Mouse (Mus musculus) liver, embryonic 12.5 days (tissue): ENCODE data around the gene Acad11. TPM values are rescaled to one million over a fixed set of nuclear protein-coding genes. Genes with fewer than 3 reads are reported as not detected.

Experiments used
- ATAC-seq: fragments of 200-750 bp; cut with Nextera tagmentation; 2 replicates; pipeline ENCODE4 v1.8.0; 2017; ENCODE audit warnings: moderate number of reproducible peaks, mild to moderate bottlenecking, moderate library complexity
- H3K27ac ChIP-seq: fragments of 300-500 bp; sonication (generic); 2 replicates; pipeline ENCODE4 v1.5.1; 2016; ENCODE audit warnings: mild to moderate bottlenecking
- H3K27me3 ChIP-seq: fragments of 300-500 bp; sonication (generic); replicated peaks from 2 replicates; pipeline ENCODE4 v1.6.1; 2016; ENCODE audit warnings: mild to moderate bottlenecking, moderate library complexity
- H3K36me3 ChIP-seq: fragments of 300-500 bp; sonication (generic); 2 replicates; pipeline ENCODE4 v1.6.1; 2016; ENCODE audit warnings: mild to moderate bottlenecking, moderate library complexity
- H3K4me1 ChIP-seq: fragments of 300-500 bp; sonication (generic); 2 replicates; pipeline ENCODE4 v1.6.1; 2016
- H3K4me2 ChIP-seq: fragments of 300-500 bp; sonication (generic); 2 replicates; pipeline ENCODE4 v1.6.1; 2016; ENCODE audit warnings: mild to moderate bottlenecking, moderate library complexity
- H3K4me3 ChIP-seq: fragments of 300-500 bp; sonication (generic); 2 replicates; pipeline ENCODE4 v1.5.1; 2016; ENCODE audit warnings: mild to moderate bottlenecking, moderate library complexity
- H3K9ac ChIP-seq: fragments of 300-500 bp; sonication (generic); 2 replicates; pipeline ENCODE4 v1.6.1; 2016; ENCODE audit warnings: mild to moderate bottlenecking, moderate library complexity
- H3K9me3 ChIP-seq: fragments of 300-500 bp; sonication (generic); replicated peaks from 2 replicates; pipeline ENCODE4 v1.6.1; 2016; ENCODE audit warnings: mild to moderate bottlenecking, moderate library complexity
- WGBS: fragments of 180-500 bp; shearing (Covaris S2); methylation state at CpG from one replicate; pipeline ENCODE4 v1.1.7; 2016; ENCODE audit not compliant: insufficient replicate concordance; 5-methylcytosine and 5-hydroxymethylcytosine counted together
- polyA plus RNA-seq: library from polyadenylated mRNA; unstranded; fragments of >200 nt; fragmentation: Nextera tagmentation; extraction: Ambion mirVana; gene quantifications from 2 replicates; pipeline ENCODE4 v1.2.1, GENCODE M21; 2016

Gene Acad11
- polyA plus RNA-seq, 1 experiment from 2014 or later = 10.5 TPM

DNA sequence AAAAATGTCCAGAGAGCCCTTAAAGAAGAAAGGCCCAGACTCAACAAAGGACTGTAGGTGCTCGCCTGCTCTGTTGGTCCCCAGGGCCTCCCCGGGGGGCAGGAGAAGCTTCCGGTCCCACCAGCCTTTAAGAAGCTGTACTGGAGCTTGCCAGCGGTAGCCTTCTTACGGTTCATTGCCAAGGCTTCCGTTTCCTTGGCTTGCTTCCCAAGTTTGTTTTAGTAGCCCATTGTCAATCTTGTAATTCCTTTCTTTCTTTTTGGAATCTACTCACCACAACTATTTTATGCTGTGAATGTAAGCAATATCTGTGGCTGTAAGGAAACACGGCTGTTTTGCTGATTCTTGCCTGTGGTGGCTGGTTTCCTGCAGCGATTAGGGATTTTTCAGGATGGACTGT, 25.4 kb downstream of the Acad11 start:
- Histone ChIP-seq H3K4me2 (no peak overlapping the region), H3K9ac (no peak overlapping the region), H3K27me3 (no peaks in the 10 kb centered on the region), H3K4me3 (no peak overlapping the region), H3K4me1 (no peaks in the 10 kb centered on the region), H3K27ac (no peak overlapping the region), H3K9me3 (no peaks in the 10 kb centered on the region), H3K36me3 (peaks cover 6% of the 10 kb centered on the region; the same call in 1 of the 2 replicates)
- no peak for ATAC-seq
- 78% methylated on average over 8 of the region's 8 CpGs for WGBS

DNA sequence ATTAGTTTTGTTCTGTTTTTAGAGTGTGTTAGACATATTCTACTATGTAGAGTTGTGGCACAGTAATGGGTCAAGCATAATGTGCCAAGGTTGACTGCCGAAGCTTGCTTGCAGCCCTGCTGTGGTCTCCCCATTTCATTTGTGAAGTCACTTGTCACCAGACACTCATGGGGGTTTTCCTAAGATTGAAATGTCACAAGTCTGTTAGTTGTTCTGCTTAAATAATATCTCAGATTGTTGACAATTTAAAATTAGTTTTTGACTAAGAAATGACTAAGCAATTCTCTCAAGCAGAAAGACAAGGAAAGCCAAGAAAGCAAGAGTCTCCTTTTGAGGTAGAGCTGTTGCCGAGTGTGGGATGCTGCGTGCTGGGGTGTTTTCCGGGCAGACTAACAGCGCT, 29.8 kb downstream of the Acad11 start:
- Histone ChIP-seq H3K27ac (no peak overlapping the region), H3K9me3 (no peaks in the 10 kb centered on the region), H3K27me3 (no peaks in the 10 kb centered on the region), H3K4me1 (no peaks in the 10 kb centered on the region), H3K9ac (no peak overlapping the region), H3K4me2 (no peak overlapping the region), H3K36me3 (peaks cover 5% of the 10 kb centered on the region; the same call in 1 of the 2 replicates), H3K4me3 (no peak overlapping the region)
- ATAC-seq = no peak
- WGBS = 86% methylated on average over 5 of the region's 5 CpGs

DNA sequence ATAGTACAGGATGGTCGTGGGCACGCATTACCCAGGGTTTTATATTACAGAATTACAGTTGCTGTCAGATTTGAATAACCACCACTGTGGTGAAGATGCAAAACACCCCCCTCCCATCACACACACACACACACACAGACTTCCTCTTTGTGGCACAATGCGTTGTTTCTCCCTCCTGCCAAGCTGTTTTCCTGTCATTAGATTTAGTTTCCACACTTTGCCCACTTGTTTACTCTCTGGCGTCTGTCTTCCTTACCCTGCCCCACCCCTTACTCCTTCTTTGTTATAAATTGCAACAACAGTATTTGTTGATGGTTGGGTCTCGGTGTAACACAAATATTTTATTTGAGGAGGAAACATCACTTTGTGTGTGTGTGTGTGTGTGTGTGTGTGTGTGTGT, 35.1 kb downstream of the Acad11 start:
- 0 out of 2 replicates have a peak, but pooled peaks cover 6% of the 10 kb centered on the region for H3K36me3 ChIP-seq
- no peaks in the 10 kb centered on the region for H3K27me3 ChIP-seq
- H3K9ac ChIP-seq = no peak overlapping the region
- no peak overlapping the region for H3K4me2 ChIP-seq
- H3K4me1 ChIP-seq = no peaks in the 10 kb centered on the region
- H3K4me3 ChIP-seq = no peak overlapping the region
- H3K9me3 ChIP-seq = no peaks in the 10 kb centered on the region
- WGBS = 38% methylated on average over 5 of the region's 5 CpGs
- ATAC-seq = no peak
- H3K27ac ChIP-seq = no peak overlapping the region

GRCm38 (mm10) chr9:104099060-104099459, 35.9 kb downstream of the Acad11 start:
- H3K27ac ChIP-seq = no peak overlapping the region
- H3K4me1 ChIP-seq = no peaks in the 10 kb centered on the region
- H3K4me3 ChIP-seq = no peak overlapping the region
- H3K9me3 ChIP-seq = no peaks in the 10 kb centered on the region
- H3K9ac ChIP-seq = no peak overlapping the region
- H3K36me3 ChIP-seq = 0 out of 2 replicates have a peak, but pooled peaks cover 6% of the 10 kb centered on the region
- no peaks in the 10 kb centered on the region for H3K27me3 ChIP-seq
- WGBS = 81% methylated on average over 11 of the region's 11 CpGs
- no peak overlapping the region for H3K4me2 ChIP-seq
- ATAC-seq = no peak

DNA sequence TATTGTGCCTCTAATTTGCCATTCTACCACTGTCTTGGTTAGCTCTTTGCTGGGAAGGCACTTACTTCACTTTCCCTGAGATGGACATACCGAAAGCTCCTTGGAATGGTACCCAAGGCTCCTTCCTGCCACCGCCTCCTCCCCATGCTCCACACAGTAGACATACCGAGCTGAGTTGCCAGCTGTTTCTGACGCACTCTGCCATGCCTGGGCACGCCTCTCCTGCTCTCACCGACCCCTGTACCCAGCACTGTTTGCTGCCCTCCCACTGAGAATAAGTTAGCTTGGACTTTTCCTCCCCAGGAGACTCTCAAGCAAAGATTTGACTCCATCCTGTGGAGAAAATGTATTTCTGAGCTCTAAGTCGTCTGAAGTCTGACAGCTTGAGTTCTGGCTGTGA, 37.6 kb downstream of the Acad11 start:
- H3K36me3 ChIP-seq = 0 out of 2 replicates have a peak, but pooled peaks cover 3% of the 10 kb centered on the region
- H3K27me3 ChIP-seq = no peaks in the 10 kb centered on the region
- H3K9ac ChIP-seq = no peak overlapping the region
- no peaks in the 10 kb centered on the region for H3K9me3 ChIP-seq
- H3K4me2 ChIP-seq = no peak overlapping the region
- no peak for ATAC-seq
- H3K27ac ChIP-seq = no peak overlapping the region
- 63% methylated on average over 7 of the region's 7 CpGs for WGBS
- no peak overlapping the region for H3K4me3 ChIP-seq
- H3K4me1 ChIP-seq = no peaks in the 10 kb centered on the region

- no peak for ATAC-seq
- Histone ChIP-seq H3K36me3 (0 out of 2 replicates have a peak, but pooled peaks cover 3% of the 10 kb centered on the region), H3K4me1 (no peaks in the 10 kb centered on the region), H3K27ac (no peak overlapping the region), H3K4me3 (no peak overlapping the region), H3K27me3 (no peaks in the 10 kb centered on the region), H3K4me2 (no peak overlapping the region), H3K9me3 (no peaks in the 10 kb centered on the region), H3K9ac (no peak overlapping the region)
- WGBS = 48% methylated on average over 3 of the region's 3 CpGs
Observed at GRCm38 (mm10) chr9:104101458-104101857, 38.3 kb downstream of the Acad11 start.

DNA sequence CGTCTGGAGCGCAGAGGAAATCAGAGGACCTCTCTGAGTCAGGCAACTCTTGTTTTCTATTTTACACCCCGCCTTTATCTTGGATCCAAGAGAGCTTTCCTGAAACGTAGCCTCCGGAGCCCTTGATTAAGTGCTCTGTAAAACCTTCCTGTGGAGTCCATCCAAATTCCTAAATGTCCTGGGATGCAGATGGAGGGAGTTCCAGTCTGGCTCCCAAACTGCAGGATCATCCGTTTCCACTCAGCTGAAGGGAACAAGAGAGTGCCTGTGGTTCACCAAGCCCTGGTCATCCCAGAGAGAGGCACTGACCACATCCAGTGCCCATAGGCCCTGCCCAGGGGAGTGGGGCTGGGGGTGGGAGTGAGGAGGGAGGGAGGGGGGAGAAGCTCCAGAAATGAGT, 39.1 kb downstream of the Acad11 start:
- Histone ChIP-seq H3K27me3 (no peaks in the 10 kb centered on the region), H3K27ac (no peak overlapping the region), H3K9me3 (no peaks in the 10 kb centered on the region), H3K36me3 (0 out of 2 replicates have a peak, but pooled peaks cover 3% of the 10 kb centered on the region), H3K4me3 (no peak overlapping the region), H3K9ac (no peak overlapping the region), H3K4me1 (no peaks in the 10 kb centered on the region), H3K4me2 (no peak overlapping the region)
- 50% methylated on average over 6 of the region's 6 CpGs for WGBS
- no peak for ATAC-seq

DNA sequence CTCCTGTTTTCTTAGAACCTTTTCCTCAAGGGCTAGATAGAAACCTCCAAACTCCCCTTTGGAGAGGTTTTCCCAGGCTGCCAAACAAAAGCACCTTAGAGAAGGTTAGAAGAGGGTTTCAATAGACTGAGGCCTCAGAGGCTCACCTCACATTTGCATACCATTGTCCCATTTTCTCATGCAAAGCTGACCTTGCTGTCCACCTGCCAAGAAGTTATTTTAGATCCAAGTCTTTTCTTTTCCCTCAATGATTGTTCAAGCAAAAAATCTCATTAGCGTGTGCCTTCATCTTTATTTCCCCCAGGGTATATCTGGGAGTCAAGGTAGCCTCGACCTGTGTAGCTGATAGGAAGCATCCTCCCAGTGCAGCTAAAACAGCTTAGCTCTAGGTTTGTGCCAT, 39.7 kb downstream of the Acad11 start:
- Histone ChIP-seq H3K4me3 (no peak overlapping the region), H3K4me1 (no peaks in the 10 kb centered on the region), H3K9ac (no peak overlapping the region), H3K27ac (no peak overlapping the region), H3K27me3 (no peaks in the 10 kb centered on the region), H3K4me2 (no peak overlapping the region), H3K36me3 (0 out of 2 replicates have a peak, but pooled peaks cover 3% of the 10 kb centered on the region), H3K9me3 (no peaks in the 10 kb centered on the region)
- no peak for ATAC-seq
- WGBS = 57% methylated on average over 2 of the region's 2 CpGs

GRCm38 (mm10) chr9:104104986-104105385, 41.8 kb downstream of the Acad11 start:
- H3K4me2 ChIP-seq = no peak overlapping the region
- H3K4me3 ChIP-seq = no peak overlapping the region
- 58% methylated on average over 2 of the region's 2 CpGs for WGBS

GRCm38 (mm10) chr9:104106930-104107329, 43.8 kb downstream of the Acad11 start:
- no peaks in the 10 kb centered on the region for H3K4me1 ChIP-seq
- H3K4me3 ChIP-seq = no peak overlapping the region
- peaks cover 3% of the 10 kb centered on the region; the same call in 1 of the 2 replicates for H3K36me3 ChIP-seq
- no peak overlapping the region for H3K9ac ChIP-seq
- H3K27ac ChIP-seq = no peak overlapping the region
- H3K4me2 ChIP-seq = no peak overlapping the region
- H3K27me3 ChIP-seq = no peaks in the 10 kb centered on the region
- 67% methylated on average over 9 of the region's 9 CpGs for WGBS
- no peaks in the 10 kb centered on the region for H3K9me3 ChIP-seq
- ATAC-seq = no peak

More at GRCm38 (mm10) chr9:104104986-104105385, 41.8 kb downstream of the Acad11 start:
- Histone ChIP-seq H3K9ac (no peak overlapping the region), H3K9me3 (no peaks in the 10 kb centered on the region), H3K27me3 (no peaks in the 10 kb centered on the region), H3K4me1 (no peaks in the 10 kb centered on the region), H3K27ac (no peak overlapping the region), H3K36me3 (no peaks in the 10 kb centered on the region)
- no peak for ATAC-seq

DNA sequence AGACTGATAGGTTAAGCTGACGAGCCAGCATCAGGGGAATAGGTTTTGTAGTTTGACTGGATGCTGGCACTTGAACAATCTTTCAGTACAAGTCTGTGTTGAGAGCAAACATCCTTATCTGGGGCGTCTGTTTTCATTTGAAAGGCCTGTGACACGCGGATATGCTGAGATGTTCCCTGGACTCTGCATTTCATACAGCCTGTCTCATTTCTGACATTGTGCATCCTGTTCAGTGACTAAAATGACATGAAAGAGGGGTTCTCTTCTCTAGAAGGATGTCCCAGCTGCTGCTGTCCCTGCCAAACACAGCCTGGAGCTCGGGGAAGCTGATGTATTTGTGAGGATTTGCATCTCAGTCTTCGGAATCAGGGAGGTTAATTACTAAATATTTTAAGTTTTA, 44.3 kb downstream of the Acad11 start:
- WGBS = 59% methylated on average over 6 of the region's 6 CpGs
- H3K4me3 ChIP-seq = no peak overlapping the region
- H3K9me3 ChIP-seq = no peaks in the 10 kb centered on the region
- ATAC-seq = no peak
- H3K4me2 ChIP-seq = no peak overlapping the region
- H3K4me1 ChIP-seq = no peaks in the 10 kb centered on the region
- H3K27me3 ChIP-seq = no peaks in the 10 kb centered on the region
- H3K36me3 ChIP-seq = peaks cover 3% of the 10 kb centered on the region; the same call in 1 of the 2 replicates
- no peak overlapping the region for H3K9ac ChIP-seq
- H3K27ac ChIP-seq = no peak overlapping the region

- ATAC-seq = no peak
- Histone ChIP-seq H3K4me2 (no peak overlapping the region), H3K36me3 (peaks cover 3% of the 10 kb centered on the region; the same call in 1 of the 2 replicates), H3K4me1 (no peaks in the 10 kb centered on the region), H3K4me3 (no peak overlapping the region), H3K27ac (no peak overlapping the region), H3K9ac (no peak overlapping the region), H3K9me3 (no peaks in the 10 kb centered on the region), H3K27me3 (no peaks in the 10 kb centered on the region)
- WGBS = 63% methylated on average over 2 of the region's 2 CpGs
Observed at GRCm38 (mm10) chr9:104108571-104109143, 45.5 kb downstream of the Acad11 start.

DNA sequence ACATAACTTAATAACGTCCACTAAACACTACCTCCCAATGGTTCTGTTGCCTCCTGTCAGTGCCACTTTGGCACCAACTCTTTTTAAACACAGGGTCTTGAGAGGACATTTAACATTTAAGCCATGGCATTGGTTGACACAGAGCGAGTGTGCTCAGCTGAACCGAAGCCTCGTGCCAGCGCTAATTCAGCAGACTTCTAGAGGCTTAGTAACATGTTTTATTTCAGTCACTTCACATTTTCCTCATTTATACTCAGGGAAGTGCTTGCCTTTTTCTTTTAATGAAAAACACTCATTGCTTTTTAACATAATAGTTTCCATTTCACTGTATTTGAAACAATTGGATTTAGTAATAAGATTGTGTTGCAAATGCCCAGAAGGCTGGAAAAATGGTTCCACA, 46.0 kb downstream of the Acad11 start:
- Histone ChIP-seq H3K9me3 (no peaks in the 10 kb centered on the region), H3K4me2 (no peak overlapping the region), H3K27ac (no peak overlapping the region), H3K4me3 (no peak overlapping the region), H3K4me1 (no peaks in the 10 kb centered on the region), H3K36me3 (peaks cover 3% of the 10 kb centered on the region; the same call in 1 of the 2 replicates), H3K9ac (no peak overlapping the region), H3K27me3 (no peaks in the 10 kb centered on the region)
- ATAC-seq = no peak
- WGBS = 84% methylated on average over 5 of the region's 5 CpGs
